Mouse (Mus musculus) monocyte, adult 59 days (primary cell): ENCODE measurements around the gene Gm11595. TPM values are rescaled to one million over a fixed set of nuclear protein-coding genes. Genes with fewer than 3 reads are reported as not detected.

Source experiments
- total RNA-seq, 2 experiments: library from RNA; stranded (reverse); gene quantifications; one replicate each; pipeline ENCODE4 v1.2.4; 2023

Gene Gm11595
- not detected for total RNA-seq

DNA sequence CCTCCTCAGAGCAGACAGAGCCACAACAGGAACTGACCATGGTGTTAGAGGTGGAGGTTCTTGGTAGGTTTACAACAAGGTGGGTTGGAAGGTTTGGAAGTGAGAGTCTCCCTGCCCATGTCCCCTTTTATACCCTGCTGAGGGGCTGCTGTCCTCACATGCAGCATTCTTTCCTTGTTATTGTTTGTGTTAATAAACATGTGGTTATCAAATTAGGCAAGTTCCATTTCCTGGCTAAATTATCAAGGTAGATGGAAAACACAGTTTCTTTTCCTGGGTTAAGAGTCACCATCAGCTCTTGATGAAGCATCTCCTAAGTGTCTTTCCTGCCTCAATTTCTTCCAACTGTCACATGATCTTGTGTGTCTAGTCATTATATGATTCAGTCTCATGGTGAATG, at the start of gene Gm11595:
Gm11595 (minus strand) TSS at position 101 of the 400 bp plus-strand sequence.

DNA sequence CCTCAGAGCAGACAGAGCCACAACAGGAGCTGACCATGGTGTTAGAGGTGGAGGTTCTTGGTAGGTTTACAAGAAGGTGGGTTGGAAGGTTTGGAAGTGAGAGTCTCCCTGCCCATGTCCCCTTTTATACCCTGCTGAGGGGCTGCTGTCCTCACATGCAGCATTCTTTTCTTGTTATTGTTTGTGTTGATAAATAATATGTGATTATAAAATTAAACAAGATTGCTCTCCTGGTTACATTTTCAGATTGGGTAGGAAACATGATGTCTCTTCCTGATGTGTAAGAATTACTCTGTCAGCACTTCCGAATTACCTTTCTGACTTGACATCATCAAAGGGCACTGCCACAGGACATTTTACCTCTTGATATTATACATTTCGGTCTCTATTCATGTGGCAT, 42.9 kb upstream of the Gm11595 start, which contains the start of gene Gm11564:
Gm11564 (minus strand) TSS at position 101 of the 400 bp plus-strand sequence.

DNA sequence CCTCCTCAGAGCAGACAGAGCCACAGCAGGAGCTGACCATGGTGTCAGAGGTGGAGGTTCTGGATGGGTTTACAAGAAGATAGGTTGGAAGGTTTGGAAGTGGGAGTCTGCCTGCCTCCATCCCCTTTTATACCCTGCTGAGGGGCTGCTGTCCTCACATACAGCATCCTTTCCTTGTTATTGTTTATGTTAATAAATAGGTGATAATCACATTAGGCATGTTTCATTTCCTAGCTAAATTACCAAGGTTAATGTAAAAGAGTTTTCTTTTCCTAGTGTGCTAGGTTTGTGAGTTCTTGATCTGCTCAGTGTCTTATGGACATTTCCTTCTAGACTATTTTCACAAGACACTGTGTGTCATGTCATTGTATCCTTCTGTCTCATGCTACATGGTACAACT, 37.1 kb upstream of the Gm11595 start, which contains the start of gene Krtap4-13:
Krtap4-13 (minus strand) TSS at position 101 of the 400 bp plus-strand sequence.

DNA sequence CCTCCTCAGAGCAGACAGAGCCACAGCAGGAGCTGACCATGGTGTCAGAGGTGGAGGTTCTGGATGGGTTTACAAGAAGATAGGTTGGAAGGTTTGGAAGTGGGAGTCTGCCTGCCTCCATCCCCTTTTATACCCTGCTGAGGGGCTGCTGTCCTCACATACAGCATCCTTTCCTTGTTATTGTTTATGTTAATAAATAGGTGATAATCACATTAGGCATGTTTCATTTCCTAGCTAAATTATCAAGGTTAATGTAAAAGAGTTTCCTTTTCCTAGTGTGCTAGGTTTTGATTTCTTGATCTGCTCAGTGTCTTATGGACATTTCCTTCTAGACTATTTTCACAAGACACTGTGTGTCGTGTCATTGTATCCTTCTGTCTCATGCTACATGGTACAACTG, 31.6 kb upstream of the Gm11595 start, which contains the start of gene Gm11554:
Gm11554 (minus strand) TSS at position 101 of the 400 bp plus-strand sequence.

DNA sequence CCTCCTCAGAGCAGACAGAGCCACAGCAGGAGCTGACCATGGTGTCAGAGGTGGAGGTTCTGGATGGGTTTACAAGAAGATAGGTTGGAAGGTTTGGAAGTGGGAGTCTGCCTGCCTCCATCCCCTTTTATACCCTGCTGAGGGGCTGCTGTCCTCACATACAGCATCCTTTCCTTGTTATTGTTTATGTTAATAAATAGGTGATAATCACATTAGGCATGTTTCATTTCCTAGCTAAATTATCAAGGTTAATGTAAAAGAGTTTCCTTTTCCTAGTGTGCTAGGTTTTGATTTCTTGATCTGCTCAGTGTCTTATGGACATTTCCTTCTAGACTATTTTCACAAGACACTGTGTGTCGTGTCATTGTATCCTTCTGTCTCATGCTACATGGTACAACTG, 26.1 kb upstream of the Gm11595 start, which contains the start of gene Gm11569:
Gm11569 (minus strand) TSS at position 101 of the 400 bp plus-strand sequence.

DNA sequence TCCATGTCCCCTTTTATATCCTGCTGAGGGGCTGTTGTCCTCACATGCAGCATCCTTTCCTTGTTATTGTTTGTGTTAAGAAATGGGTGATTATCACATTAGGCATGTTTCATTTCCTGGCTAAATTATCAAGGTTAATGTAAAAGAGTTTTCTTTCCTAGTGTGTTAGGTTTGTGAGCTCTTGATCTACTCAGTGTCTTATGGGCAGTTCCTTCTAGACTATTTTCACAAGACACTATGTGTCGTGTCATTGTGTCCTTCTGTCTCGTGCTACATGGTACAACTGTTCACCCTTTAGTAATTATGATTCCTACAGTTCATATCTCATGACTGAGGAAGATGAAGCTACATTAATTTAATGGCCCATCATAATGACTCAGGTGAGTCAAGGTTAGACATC, 20.7 kb upstream of the Gm11595 start, which contains the start of gene Gm11596:
Gm11596 (minus strand) TSS at position 101 of the 400 bp plus-strand sequence.

DNA sequence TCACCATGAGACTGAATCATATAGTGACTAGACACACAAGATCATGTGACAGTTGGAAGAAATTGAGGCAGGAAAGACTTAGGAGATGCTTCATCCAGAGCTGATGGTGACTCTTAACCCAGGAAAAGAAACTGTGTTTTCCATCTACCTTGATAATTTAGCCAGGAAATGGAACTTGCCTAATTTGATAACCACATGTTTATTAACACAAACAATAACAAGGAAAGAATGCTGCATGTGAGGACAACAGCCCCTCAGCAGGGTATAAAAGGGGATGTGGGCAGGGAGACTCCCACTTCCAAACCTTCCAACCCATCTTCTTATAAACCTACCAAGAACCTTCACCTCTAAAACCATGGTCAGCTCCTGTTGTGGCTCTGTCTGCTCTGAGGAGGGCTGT, 12.2 kb upstream of the Gm11595 start, which contains the start of gene Krtap4-9:
Krtap4-9 (plus strand) TSS at position 301 of the 400 bp plus-strand sequence.

DNA sequence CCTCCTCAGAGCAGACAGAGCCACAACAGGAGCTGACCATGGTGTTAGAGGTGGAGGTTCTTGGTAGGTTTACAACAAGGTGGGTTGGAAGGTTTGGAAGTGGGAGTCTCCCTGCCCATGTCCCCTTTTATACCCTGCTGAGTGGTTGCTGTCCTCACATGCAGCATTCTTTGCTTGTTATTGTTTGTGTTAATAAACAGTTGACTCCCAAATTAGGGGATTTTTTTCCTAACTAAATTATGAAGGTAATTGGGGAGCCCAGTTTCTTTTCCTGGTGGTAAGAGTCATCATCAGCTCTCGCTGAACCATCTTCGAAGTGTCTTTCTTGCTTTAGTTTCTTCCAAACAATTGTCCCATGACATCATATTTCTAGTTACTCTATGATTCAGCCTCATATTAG, 7.9 kb upstream of the Gm11595 start, which contains the start of gene Krtap4-8:
Krtap4-8 (minus strand) TSS at position 101 of the 400 bp plus-strand sequence.

DNA sequence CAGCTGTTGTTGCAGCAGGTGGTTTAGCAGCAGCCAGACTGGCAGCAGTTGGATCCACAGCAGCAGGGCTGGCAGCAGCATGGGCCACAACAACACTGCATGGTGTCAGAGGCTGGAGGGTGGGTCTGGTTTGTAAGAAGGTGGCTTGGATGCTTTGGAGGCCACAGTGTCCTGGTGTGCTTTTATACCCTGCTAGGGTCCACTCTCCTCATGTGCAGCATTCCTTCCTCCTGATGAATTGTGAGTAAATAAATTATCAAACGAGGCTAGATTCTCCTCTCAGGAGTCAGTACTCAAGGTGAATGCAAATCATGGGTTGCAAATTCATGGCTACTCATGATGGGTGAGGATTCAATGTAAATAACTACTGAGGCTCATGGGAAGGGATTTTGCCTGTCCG, 38.5 kb downstream of the Gm11595 start, which contains the start of gene Gm14180:
Gm14180 (minus strand) TSS at position 101 of the 400 bp plus-strand sequence.

Other genes starting within 250 kb of the Gm11595 start
- gene Krt40, start 229.8 kb downstream of the Gm11595 start, total RNA-seq = not detected
- gene Krtap3-3, start 222.0 kb downstream of the Gm11595 start, total RNA-seq = not detected
- gene Krtap3-2, start 216.1 kb downstream of the Gm11595 start, total RNA-seq = not detected
- not detected for gene Gm11939, start 213.4 kb downstream of the Gm11595 start, total RNA-seq
- not detected for gene Krtap3-1, start 206.3 kb downstream of the Gm11595 start, total RNA-seq
- not detected for gene Krtap1-5, start 191.9 kb downstream of the Gm11595 start, total RNA-seq
- gene Krtap1-4, start 189.3 kb downstream of the Gm11595 start, total RNA-seq = not detected
- gene Krtap1-3, start 181.6 kb downstream of the Gm11595 start, total RNA-seq = not detected
- not detected for gene Krtap9-3, start 174.8 kb downstream of the Gm11595 start, total RNA-seq
- not detected for gene Gm11938, start 169.6 kb downstream of the Gm11595 start, total RNA-seq
- gene Gm11937, start 162.7 kb downstream of the Gm11595 start, total RNA-seq = not detected
- gene Krtap2-4, start 158.1 kb downstream of the Gm11595 start, total RNA-seq = not detected
- not detected for gene Gm11562, start 152.5 kb downstream of the Gm11595 start, total RNA-seq
- gene Krtap4-1, start 144.7 kb downstream of the Gm11595 start, total RNA-seq = not detected
- not detected for gene Krtap4-2, start 137.8 kb downstream of the Gm11595 start, total RNA-seq
- gene Krtap4-7, start 128.8 kb downstream of the Gm11595 start, total RNA-seq = not detected
- not detected for gene Gm11555, start 122.7 kb downstream of the Gm11595 start, total RNA-seq
- not detected for gene Gm11563, start 114.0 kb downstream of the Gm11595 start, total RNA-seq
- gene Krtap4-6, start 107.0 kb downstream of the Gm11595 start, total RNA-seq = not detected
- gene Gm14190, start 82.2 kb downstream of the Gm11595 start, total RNA-seq = not detected
- gene Gm14180, start 38.6 kb downstream of the Gm11595 start, total RNA-seq = not detected
- not detected for gene Krtap4-8, start 7.8 kb upstream of the Gm11595 start, total RNA-seq
- not detected for gene Krtap4-9, start 12.3 kb upstream of the Gm11595 start, total RNA-seq
- gene Gm11596, start 20.6 kb upstream of the Gm11595 start, total RNA-seq = not detected
- gene Gm11569, start 26.0 kb upstream of the Gm11595 start, total RNA-seq = not detected
- gene Gm11554, start 31.5 kb upstream of the Gm11595 start, total RNA-seq = not detected
- not detected for gene Krtap4-13, start 37.0 kb upstream of the Gm11595 start, total RNA-seq
- not detected for gene Gm11564, start 42.8 kb upstream of the Gm11595 start, total RNA-seq
- gene 2300003K06Rik, start 65.2 kb upstream of the Gm11595 start, total RNA-seq = not detected
- gene Krtap4-16, start 78.7 kb upstream of the Gm11595 start, total RNA-seq = not detected
- gene Gm11568, start 85.0 kb upstream of the Gm11595 start, total RNA-seq = not detected
- gene Gm11559, start 91.6 kb upstream of the Gm11595 start, total RNA-seq = not detected
- gene Krtap9-1, start 100.5 kb upstream of the Gm11595 start, total RNA-seq = not detected
- gene Gm11567, start 106.3 kb upstream of the Gm11595 start, total RNA-seq = not detected
- not detected for gene Krtap31-1, start 135.0 kb upstream of the Gm11595 start, total RNA-seq
- gene Gm11565, start 141.8 kb upstream of the Gm11595 start, total RNA-seq = not detected
- not detected for gene Krtap31-2, start 163.4 kb upstream of the Gm11595 start, total RNA-seq
- not detected for gene Krtap9-5, start 175.6 kb upstream of the Gm11595 start, total RNA-seq
- not detected for gene Krtap29-1, start 206.1 kb upstream of the Gm11595 start, total RNA-seq
- not detected for gene Krtap16-1, start 213.7 kb upstream of the Gm11595 start, total RNA-seq
- not detected for gene Krtap17-1, start 221.1 kb upstream of the Gm11595 start, total RNA-seq
- not detected for gene Krt33a, start 243.3 kb upstream of the Gm11595 start, total RNA-seq